Mouse (Mus musculus): ENCODE measurements around the gene Ccnt1. TPM values are rescaled to one million over a fixed set of nuclear protein-coding genes. Genes with fewer than 3 reads are reported as not detected.

Ccnt1 gene
- polyA plus RNA-seq (2016; fragmentation: Nextera tagmentation; extraction: Ambion mirVana): 65.7 and 65.8 TPM in 2 replicates

DNA sequence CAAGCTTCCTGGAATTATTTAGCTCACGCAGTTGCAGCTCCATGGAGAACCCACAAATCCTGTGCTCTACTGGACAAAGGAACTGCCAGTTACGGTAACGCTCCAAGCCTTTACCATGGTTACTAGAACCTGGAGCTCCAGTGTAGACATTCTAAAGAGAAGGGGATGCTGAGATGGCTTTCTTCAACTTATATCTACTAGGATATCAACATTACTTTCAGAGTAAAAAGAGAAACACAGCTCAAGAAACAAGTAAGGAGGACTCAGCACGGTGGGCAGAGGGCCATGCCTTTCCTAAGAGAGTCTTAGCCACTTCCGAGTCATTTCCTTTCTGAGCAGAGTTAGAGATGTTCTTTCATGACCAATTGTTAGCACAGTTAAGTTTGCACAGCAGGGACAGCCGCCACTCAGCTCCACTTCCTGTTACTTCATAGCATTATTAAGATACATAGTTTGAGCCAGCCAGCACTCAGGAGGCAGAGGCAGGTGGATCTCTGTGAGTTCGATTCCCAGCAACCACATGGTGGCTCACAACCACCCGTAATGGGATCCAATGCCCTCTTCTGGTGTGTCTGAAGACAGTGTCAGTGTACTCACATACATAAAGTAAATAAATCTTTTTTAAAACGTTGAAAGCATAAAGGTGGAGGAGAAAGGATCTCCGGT, at the start of gene Ccnt1, which contains the start of gene 4930415O20Rik:
Ccnt1 (minus strand) TSS at position 51 of the 666 bp plus-strand sequence.
4930415O20Rik (plus strand) TSS at position 132 of the 666 bp plus-strand sequence.
- WGBS: 86% methylated on average over 10 of the region's 10 CpGs
- ATAC-seq (ENCODE audit: low FRiP score, low read depth): no peak
- no peak within 1 kb of the TSS for H3K4me3 ChIP-seq
- no peak within 1 kb of the TSS for H3K27ac ChIP-seq
- no peak within 1 kb of the TSS for H3K9ac ChIP-seq
- no peaks in the 10 kb centered on the region for H3K27me3 ChIP-seq (replicated peaks)
- H3K4me2 ChIP-seq (replicated peaks): no peak within 1 kb of the TSS
- peaks cover 14% of the 10 kb centered on the region for H3K4me1 ChIP-seq
- H3K9me3 ChIP-seq: no peaks in the 10 kb centered on the region
- H3K36me3 ChIP-seq: no peaks in the 10 kb centered on the region

DNA sequence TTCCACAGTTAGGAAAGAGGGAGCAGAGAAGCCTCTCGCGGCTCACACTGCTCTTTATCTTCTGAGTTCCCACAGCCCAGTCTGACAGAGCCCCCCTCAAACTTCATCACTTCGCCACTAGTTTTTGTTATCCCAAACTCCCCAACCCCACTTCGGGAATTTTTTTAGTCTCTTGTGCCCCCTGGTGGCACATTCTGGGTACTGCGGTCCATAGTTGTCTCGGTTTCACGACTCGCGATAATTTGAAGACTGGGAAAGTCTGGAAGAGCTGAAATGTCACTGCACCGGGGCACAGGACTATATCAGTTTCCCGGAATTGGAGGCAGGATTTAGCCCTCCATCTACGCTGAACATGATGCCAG, 46.4 kb upstream of the Ccnt1 start:
- peaks cover 9% of the 10 kb centered on the region; the same call in 1 of the 2 replicates for H3K4me1 ChIP-seq
- 0 out of 2 replicates have a peak, but pooled peaks have one; percentile 48 for ATAC-seq (ENCODE audit: low FRiP score, low read depth)
- H3K36me3 ChIP-seq: no peaks in the 10 kb centered on the region
- no peak overlapping the region for H3K9ac ChIP-seq
- peak overlapping the region; percentile 38; the same call in 1 of the 2 replicates for H3K4me2 ChIP-seq (replicated peaks)
- H3K4me3 ChIP-seq: no peak overlapping the region
- H3K27ac ChIP-seq: no peak overlapping the region
- WGBS: 1% methylated on average over 12 of the region's 12 CpGs
- H3K27me3 ChIP-seq (replicated peaks): 0 out of 2 replicates have a peak, but pooled peaks cover 2% of the 10 kb centered on the region
- H3K9me3 ChIP-seq: no peaks in the 10 kb centered on the region

DNA sequence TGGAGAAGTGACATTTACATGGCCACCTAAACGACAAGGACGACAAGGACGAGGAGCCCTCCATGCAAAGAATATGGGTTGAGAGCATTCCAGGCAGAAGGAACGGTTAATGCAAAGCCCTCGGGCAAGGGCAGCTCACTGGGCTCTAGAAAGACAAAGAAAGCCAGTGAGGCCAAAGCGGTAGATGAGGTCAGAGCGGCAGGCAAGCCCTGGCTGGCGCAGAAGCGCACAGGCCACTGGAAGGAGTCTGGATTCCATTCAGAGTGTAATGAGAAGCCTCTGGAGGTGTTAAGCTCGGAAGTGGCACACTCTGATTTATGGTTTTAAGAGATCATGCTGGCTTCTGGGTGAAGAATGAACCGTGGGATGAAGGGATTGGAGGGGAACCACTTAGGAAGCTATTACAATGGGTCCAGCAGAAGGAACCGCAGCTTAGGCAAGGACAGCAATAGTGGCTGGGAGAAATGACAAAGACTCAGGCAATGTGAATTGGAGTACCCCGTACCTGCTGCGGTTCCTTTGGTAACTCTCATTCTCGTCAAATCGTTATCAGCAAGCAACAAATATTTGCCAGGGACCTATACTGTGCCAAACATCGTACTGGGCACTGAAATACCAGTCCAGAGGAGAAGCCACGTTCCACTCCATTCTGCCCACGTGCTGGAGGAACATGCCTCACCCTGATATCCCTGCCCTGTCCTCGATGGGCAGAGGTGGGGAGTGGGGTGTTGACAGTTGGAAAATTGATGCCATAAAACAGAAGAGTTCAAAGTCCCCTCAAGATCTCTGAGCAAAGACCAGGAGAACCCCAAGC, 45.8 kb upstream of the Ccnt1 start:
- Histone ChIP-seq H3K27ac (no peak overlapping the region), H3K9ac (no peak overlapping the region), H3K4me3 (no peak overlapping the region), H3K27me3 (replicated peaks) (0 out of 2 replicates have a peak, but pooled peaks cover 2% of the 10 kb centered on the region), H3K4me1 (peaks cover 9% of the 10 kb centered on the region; the same call in 1 of the 2 replicates), H3K36me3 (no peaks in the 10 kb centered on the region), H3K9me3 (no peaks in the 10 kb centered on the region), H3K4me2 (replicated peaks) (peak overlapping the region; percentile 38; the same call in 1 of the 2 replicates)
- ATAC-seq (ENCODE audit: low FRiP score, low read depth): 0 out of 2 replicates have a peak, but pooled peaks have one; percentile 29
- WGBS: 32% methylated on average over 20 of the region's 20 CpGs

DNA sequence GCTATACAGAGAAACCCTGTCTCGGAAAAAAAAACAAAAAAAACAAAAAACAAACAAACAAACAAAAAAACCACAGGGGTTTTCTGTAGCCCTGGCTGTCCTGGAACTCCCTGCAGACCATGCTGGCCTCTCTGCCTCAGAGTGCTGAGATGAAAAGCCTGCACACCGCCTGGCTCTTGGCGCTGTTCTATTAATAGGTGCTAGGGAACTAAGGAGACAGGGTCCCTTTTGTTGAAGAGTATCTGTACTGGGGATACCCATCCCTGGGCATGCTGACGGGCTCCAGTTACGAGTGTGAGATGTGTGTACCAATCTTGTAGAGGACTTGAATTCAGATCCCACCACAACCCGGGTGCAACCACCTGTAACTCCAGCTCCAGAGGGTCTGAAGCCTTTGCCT, 45.0 kb upstream of the Ccnt1 start:
- no peak for ATAC-seq (ENCODE audit: low FRiP score, low read depth)
- 64% methylated on average over 6 of the region's 6 CpGs for WGBS
- no peak overlapping the region for H3K4me2 ChIP-seq (replicated peaks)
- H3K36me3 ChIP-seq: no peaks in the 10 kb centered on the region
- H3K27ac ChIP-seq: no peak overlapping the region
- 0 out of 2 replicates have a peak, but pooled peaks cover 2% of the 10 kb centered on the region for H3K27me3 ChIP-seq (replicated peaks)
- H3K9me3 ChIP-seq: no peaks in the 10 kb centered on the region
- no peak overlapping the region for H3K4me3 ChIP-seq
- H3K9ac ChIP-seq: no peak overlapping the region
- H3K4me1 ChIP-seq: peaks cover 9% of the 10 kb centered on the region; the same call in 1 of the 2 replicates

DNA sequence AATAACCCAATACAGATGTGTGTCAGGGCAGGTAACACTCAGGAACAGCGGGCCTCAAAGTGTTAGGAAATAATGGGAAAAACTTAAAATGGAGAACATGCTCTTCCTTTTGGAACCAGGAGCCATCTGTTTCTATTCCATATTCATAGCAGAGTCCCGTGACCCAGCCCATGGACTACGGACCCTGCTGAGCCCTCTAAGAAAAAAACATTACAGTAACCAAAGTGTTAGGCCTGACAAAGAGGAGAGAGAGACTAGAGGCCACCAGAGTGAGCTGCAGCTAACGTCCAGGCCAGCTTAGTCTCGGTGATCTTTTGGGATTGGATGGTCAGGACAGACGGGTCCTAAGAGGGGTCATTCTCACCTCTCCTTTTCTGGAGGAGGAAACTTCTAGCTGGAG, 44.2 kb upstream of the Ccnt1 start:
- ATAC-seq (ENCODE audit: low FRiP score, low read depth): no peak
- Histone ChIP-seq H3K36me3 (no peaks in the 10 kb centered on the region), H3K27ac (no peak overlapping the region), H3K9me3 (no peaks in the 10 kb centered on the region), H3K9ac (no peak overlapping the region), H3K4me3 (no peak overlapping the region), H3K4me1 (peaks cover 13% of the 10 kb centered on the region), H3K4me2 (replicated peaks) (no peak overlapping the region), H3K27me3 (replicated peaks) (0 out of 2 replicates have a peak, but pooled peaks cover 2% of the 10 kb centered on the region)
- 54% methylated on average over 6 of the region's 6 CpGs for WGBS

DNA sequence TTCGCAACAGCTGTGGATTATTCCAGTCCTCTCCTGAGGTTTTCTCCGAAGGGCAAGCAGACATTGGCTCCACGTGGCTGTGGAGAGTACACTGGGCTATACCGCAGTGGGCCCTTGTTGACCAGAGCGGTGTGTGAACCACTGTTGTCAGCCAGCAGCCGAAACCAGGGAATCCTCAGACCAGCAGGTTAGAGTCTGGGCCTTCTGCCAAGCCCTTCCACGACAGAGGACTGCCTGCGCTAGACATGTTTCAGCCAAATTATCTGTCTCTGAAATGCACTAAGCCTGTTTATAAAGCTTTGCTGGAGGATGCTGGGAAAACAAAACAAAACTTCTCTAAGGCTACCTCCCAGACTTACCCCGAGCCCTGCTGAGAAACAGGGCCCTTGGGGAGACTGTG, 43.8 kb upstream of the Ccnt1 start:
- Histone ChIP-seq H3K4me1 (peaks cover 15% of the 10 kb centered on the region), H3K4me3 (no peak overlapping the region), H3K9me3 (no peaks in the 10 kb centered on the region), H3K4me2 (replicated peaks) (no peak overlapping the region), H3K9ac (no peak overlapping the region), H3K27me3 (replicated peaks) (0 out of 2 replicates have a peak, but pooled peaks cover 2% of the 10 kb centered on the region), H3K36me3 (no peaks in the 10 kb centered on the region), H3K27ac (no peak overlapping the region)
- no peak for ATAC-seq (ENCODE audit: low FRiP score, low read depth)
- 69% methylated on average over 9 of the region's 9 CpGs for WGBS

DNA sequence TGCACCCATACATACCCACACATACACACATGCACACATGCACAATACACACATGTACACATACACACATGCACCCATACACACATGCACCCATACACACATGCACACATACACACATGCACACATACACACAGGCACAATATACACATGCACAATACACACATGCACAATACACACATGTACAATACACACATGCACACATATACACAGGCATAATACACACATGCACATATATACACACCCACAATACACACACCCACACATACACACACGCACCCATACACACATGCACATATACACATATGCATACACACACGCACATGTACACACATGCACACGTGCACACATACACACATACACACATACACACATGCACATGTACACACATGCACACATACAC, 41.5 kb upstream of the Ccnt1 start:
- no peak overlapping the region for H3K4me3 ChIP-seq
- no peak overlapping the region for H3K4me2 ChIP-seq (replicated peaks)
- no peaks in the 10 kb centered on the region for H3K36me3 ChIP-seq
- H3K9me3 ChIP-seq: no peaks in the 10 kb centered on the region
- no peak for ATAC-seq (ENCODE audit: low FRiP score, low read depth)
- H3K27ac ChIP-seq: no peak overlapping the region
- 0 out of 2 replicates have a peak, but pooled peaks cover 2% of the 10 kb centered on the region for H3K27me3 ChIP-seq (replicated peaks)
- 99% methylated on average over 3 of the region's 3 CpGs for WGBS
- H3K4me1 ChIP-seq: peaks cover 31% of the 10 kb centered on the region
- no peak overlapping the region for H3K9ac ChIP-seq

DNA sequence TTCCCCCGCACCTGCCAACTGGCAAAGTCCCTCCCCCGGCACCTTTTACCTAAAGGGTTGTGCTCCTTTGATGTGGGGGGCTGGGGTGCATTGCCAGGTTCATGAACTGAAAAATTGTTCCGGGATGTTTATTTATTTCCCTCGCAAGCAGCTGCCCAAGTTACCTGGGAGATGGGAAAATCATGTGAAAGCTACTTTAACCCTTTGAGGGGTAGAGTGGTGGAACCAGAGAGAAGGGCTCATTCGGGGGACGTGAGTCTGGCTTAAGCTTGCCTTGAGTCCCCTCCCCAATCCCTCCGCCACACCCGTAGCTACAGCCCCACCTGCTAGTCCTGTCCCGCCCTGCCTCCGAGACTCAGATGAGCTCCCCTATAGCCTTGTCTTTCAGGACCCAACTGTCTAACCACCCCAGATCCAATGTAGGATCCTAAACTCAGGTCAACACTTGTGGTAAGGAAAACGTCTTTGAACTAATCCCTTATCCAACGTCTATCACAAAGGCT, 39.5 kb upstream of the Ccnt1 start:
- peak overlapping the region; percentile 77 for H3K4me2 ChIP-seq (replicated peaks)
- H3K4me3 ChIP-seq: peak overlapping the region; percentile 80
- H3K9me3 ChIP-seq: no peaks in the 10 kb centered on the region
- 4% methylated on average over 12 of the region's 12 CpGs for WGBS
- peak; percentile 21; the same call in 1 of the 2 replicates for ATAC-seq (ENCODE audit: low FRiP score, low read depth)
- H3K27ac ChIP-seq: 0 out of 2 replicates have a peak overlapping the region, but pooled peaks have one; percentile 77
- no peaks in the 10 kb centered on the region for H3K36me3 ChIP-seq
- H3K27me3 ChIP-seq (replicated peaks): no peaks in the 10 kb centered on the region
- H3K9ac ChIP-seq: peak overlapping the region; percentile 86
- H3K4me1 ChIP-seq: peaks cover 27% of the 10 kb centered on the region

DNA sequence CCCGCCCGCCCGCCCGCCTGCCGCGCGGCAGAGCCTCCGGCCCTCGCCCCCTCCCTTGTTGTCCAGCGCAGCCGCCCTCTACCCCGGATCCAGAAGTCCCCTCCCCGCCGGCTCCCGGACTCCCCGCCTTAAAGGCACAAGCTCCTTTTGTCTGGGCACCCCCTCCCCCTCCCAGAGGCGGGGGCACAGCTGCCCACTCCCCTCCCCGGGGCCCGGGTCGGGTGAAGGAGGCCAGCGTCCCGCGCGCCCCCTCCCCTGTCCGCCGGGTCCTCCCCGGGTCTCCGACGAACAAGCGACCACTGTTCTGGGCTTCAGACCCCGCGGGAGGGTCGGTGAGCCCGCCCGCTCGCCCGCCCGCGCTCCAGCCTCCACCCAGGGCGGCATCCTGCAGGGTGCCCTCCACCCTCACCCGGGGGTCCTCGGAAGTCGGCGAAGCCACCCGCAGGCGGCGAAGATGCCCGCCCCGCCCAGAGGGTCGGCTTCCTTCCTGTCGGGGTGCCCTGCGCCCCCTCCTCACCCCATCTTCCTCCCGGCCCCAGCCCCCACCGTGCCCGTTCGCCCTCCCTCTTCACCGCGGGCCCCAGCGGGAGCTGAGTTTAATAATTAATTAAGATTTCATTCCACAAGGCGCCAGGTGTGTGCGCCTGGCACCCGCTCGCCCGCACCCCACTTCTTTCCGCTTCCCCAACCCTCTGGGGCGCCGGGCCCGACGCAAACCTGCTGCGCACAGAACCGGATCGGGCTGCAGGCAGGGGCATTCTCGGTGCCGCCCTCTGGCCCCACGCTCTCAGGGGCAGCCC, 38.8 kb upstream of the Ccnt1 start, which contains the start of gene Adcy6:
Adcy6 (minus strand) TSS at position 746 of the 800 bp plus-strand sequence.
- no peaks in the 10 kb centered on the region for H3K27me3 ChIP-seq (replicated peaks)
- peak within 1 kb of the TSS; percentile 86 for H3K9ac ChIP-seq
- no peaks in the 10 kb centered on the region for H3K9me3 ChIP-seq
- peak; percentile 81 for ATAC-seq (ENCODE audit: low FRiP score, low read depth)
- peak within 1 kb of the TSS; percentile 80 for H3K4me3 ChIP-seq
- peak within 1 kb of the TSS; percentile 77 for H3K27ac ChIP-seq
- H3K4me1 ChIP-seq: peaks cover 27% of the 10 kb centered on the region
- under 1% methylated on average over 69 of the region's 75 CpGs for WGBS
- H3K36me3 ChIP-seq: peaks cover under 1% of the 10 kb centered on the region; the same call in 1 of the 2 replicates
- peak within 1 kb of the TSS; percentile 77 for H3K4me2 ChIP-seq (replicated peaks)

DNA sequence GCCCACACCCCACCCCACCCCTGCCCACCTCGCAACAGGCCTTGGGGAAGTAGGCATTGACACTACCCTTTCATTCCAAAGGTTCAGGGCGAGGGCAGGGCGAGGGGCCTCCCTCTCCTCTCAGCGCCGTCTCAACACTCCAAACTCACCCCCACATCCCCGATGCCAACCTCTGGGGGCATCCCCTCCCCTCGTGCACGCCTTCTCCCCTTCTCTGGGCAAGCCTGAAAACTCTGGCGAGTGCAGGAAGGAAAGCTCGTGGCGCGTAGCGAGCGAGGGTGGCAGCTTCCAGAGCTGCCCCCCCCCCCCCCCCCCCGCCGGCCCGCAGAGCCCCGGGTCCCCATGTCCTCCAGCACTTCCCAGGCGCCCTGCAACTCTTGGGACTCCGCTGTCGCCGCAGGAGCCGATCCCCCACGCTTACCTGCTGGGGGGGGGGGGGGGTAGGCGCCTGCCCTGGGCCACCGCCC, 38.1 kb upstream of the Ccnt1 start:
- Histone ChIP-seq H3K36me3 (peaks cover 8% of the 10 kb centered on the region), H3K4me1 (peaks cover 29% of the 10 kb centered on the region), H3K27ac (peak overlapping the region; percentile 77; the same call in 1 of the 2 replicates), H3K9me3 (no peaks in the 10 kb centered on the region), H3K4me3 (peak overlapping the region; percentile 80), H3K9ac (peak overlapping the region; percentile 86), H3K4me2 (replicated peaks) (peak overlapping the region; percentile 77), H3K27me3 (replicated peaks) (no peaks in the 10 kb centered on the region)
- WGBS: 0% methylated on average over 12 of the region's 26 CpGs
- ATAC-seq (ENCODE audit: low FRiP score, low read depth): peak; percentile 32; the same call in 1 of the 2 replicates
